ENCODE assay signal across 23 mouse cellular contexts in the genomic region with DNA sequence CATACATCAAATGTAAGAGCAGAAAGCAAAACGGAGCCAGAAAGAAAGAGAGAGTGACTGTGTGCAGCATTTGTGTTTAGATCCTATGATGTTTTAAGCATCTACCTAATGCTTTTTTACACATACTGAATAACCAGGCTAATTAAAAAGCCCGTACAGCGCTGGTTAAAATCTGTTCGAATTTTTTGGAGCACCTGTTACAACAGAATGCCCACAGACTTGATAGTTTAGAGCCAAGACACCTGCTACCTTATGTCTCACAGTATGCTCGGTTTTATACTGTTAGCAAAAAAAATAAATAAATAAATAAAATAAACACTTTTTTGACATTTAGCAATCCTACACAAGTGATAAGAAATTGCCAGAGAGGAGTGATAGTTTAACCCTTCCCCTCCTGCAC.
A peak's percentile ranks its signal among the peaks of the same experiment; 100 is the strongest.
DNase-seq lines count a peak whose midpoint lies in the region; ATAC-seq and TF ChIP-seq lines count a peak whose summit lies in the region.
"Had no signal": no experiment of that assay in that cellular context is flagged by ENCODE, and none has a peak within 500 bp of the region (broad histone marks: within the 10 kb centered on the region; RNA-seq: fewer than 3 reads in every experiment).

No protein-coding gene starts in this region.

- peak; percentile 35 for DNase-seq in layer of hippocampus, adult 11-12 months (ENCODE audit: low spot score)
- DNase-seq in layer of hippocampus, adult 9-10 months (ENCODE audit: low spot score): no peak
- peak; percentile 33 for DNase-seq in brain, adult 2 months (ENCODE audit: low read depth, low spot score)
- peak; percentile 51 for DNase-seq in forebrain, postnatal 0 days
- no peak for DNase-seq in heart, adult 8-10 months (ENCODE audit: low spot score)
- DNase-seq in midbrain, embryonic 10.5 days (ENCODE audit: low spot score): no peak
- DNase-seq: adrenal gland, adult 2 months; adrenal gland, postnatal 14 days; B cell, adult 2 months; cerebellum, adult 9-11 months; embryo, embryonic 11 days; gastrocnemius, postnatal 25 days; heart, adult 18-20 months; heart, postnatal 14 days; heart, postnatal 4 days; kidney, adult 18-20 months had no signal

- no peak overlapping the region for H3K4me3 ChIP-seq in forebrain, embryonic 13.5 days
- H3K4me3 ChIP-seq in forebrain, embryonic 12.5 days (replicated peaks): no peak overlapping the region
- H3K4me3 ChIP-seq in forebrain, postnatal 0 days (ENCODE audit: low read depth, low read length): no peak overlapping the region
- H3K4me3 ChIP-seq in midbrain, embryonic 10.5 days: no peak overlapping the region
- H3K4me3 ChIP-seq: heart, embryonic 10.5 days; heart, embryonic 13.5 days had no signal

- H3K36me3 ChIP-seq in forebrain, embryonic 13.5 days (ENCODE audit: poor library complexity, severe bottlenecking): no peaks in the 10 kb centered on the region
- H3K36me3 ChIP-seq in forebrain, embryonic 12.5 days (replicated peaks): no peaks in the 10 kb centered on the region
- no peaks in the 10 kb centered on the region for H3K36me3 ChIP-seq in forebrain, postnatal 0 days (ENCODE audit: insufficient read depth)
- no peaks in the 10 kb centered on the region for H3K36me3 ChIP-seq in midbrain, embryonic 10.5 days
- H3K36me3 ChIP-seq: heart, embryonic 10.5 days; heart, embryonic 13.5 days had no signal

- H3K4me2 ChIP-seq in forebrain, embryonic 13.5 days: no peak overlapping the region
- H3K4me2 ChIP-seq in forebrain, embryonic 12.5 days: no peak overlapping the region
- no peak overlapping the region for H3K4me2 ChIP-seq in forebrain, postnatal 0 days (ENCODE audit: low read depth)
- H3K4me2 ChIP-seq: heart, embryonic 13.5 days; hindbrain, embryonic 14.5 days had no signal

- H3K4me1 ChIP-seq in forebrain, embryonic 13.5 days: no peaks in the 10 kb centered on the region
- no peaks in the 10 kb centered on the region for H3K4me1 ChIP-seq in forebrain, embryonic 12.5 days
- peaks cover 3% of the 10 kb centered on the region; the same call in 1 of the 2 replicates for H3K4me1 ChIP-seq in forebrain, postnatal 0 days (ENCODE audit: insufficient read depth)
- H3K4me1 ChIP-seq in midbrain, embryonic 10.5 days: 0 out of 2 replicates have a peak, but pooled peaks cover 5% of the 10 kb centered on the region
- H3K4me1 ChIP-seq: heart, embryonic 10.5 days had no signal

- no peaks in the 10 kb centered on the region for H3K9me3 ChIP-seq in forebrain, embryonic 13.5 days (replicated peaks)
- no peaks in the 10 kb centered on the region for H3K9me3 ChIP-seq in forebrain, embryonic 12.5 days
- no peaks in the 10 kb centered on the region for H3K9me3 ChIP-seq in forebrain, postnatal 0 days (ENCODE audit: low read length)
- no peaks in the 10 kb centered on the region for H3K9me3 ChIP-seq in midbrain, embryonic 10.5 days (replicated peaks)
- H3K9me3 ChIP-seq: heart, embryonic 10.5 days; heart, embryonic 13.5 days had no signal

- H3K27me3 ChIP-seq in forebrain, embryonic 13.5 days: no peaks in the 10 kb centered on the region
- no peaks in the 10 kb centered on the region for H3K27me3 ChIP-seq in forebrain, embryonic 12.5 days
- H3K27me3 ChIP-seq in forebrain, postnatal 0 days (ENCODE audit: insufficient read depth, low read length): no peaks in the 10 kb centered on the region
- H3K27me3 ChIP-seq in midbrain, embryonic 10.5 days (ENCODE audit: low read depth, poor library complexity, severe bottlenecking): no peaks in the 10 kb centered on the region
- H3K27me3 ChIP-seq: heart, embryonic 13.5 days had no signal

- no peak overlapping the region for H3K27ac ChIP-seq in forebrain, embryonic 13.5 days
- no peak overlapping the region for H3K27ac ChIP-seq in forebrain, embryonic 12.5 days
- H3K27ac ChIP-seq in forebrain, postnatal 0 days (ENCODE audit: low read depth, low read length): no peak overlapping the region
- H3K27ac ChIP-seq in midbrain, embryonic 10.5 days (replicated peaks): no peak overlapping the region
- H3K27ac ChIP-seq: heart, embryonic 10.5 days; heart, embryonic 13.5 days; hindbrain, embryonic 14.5 days; hindbrain, postnatal 0 days had no signal

- no peak overlapping the region for H3K9ac ChIP-seq in forebrain, embryonic 13.5 days
- H3K9ac ChIP-seq in forebrain, embryonic 12.5 days: no peak overlapping the region
- H3K9ac ChIP-seq in forebrain, postnatal 0 days: no peak overlapping the region
- H3K9ac ChIP-seq: heart, embryonic 13.5 days; hindbrain, embryonic 14.5 days had no signal

- ATAC-seq in forebrain, embryonic 13.5 days: peak; percentile 67; the same call in 1 of the 2 replicates
- ATAC-seq in forebrain, embryonic 12.5 days (ENCODE audit: low FRiP score): no peak
- peak; percentile 29; the same call in 1 of the 2 replicates for ATAC-seq in forebrain, postnatal 0 days
- ATAC-seq: hindbrain, postnatal 0 days; intestine, embryonic 16.5 days had no signal

- 71% methylated on average over 5 of the region's 5 CpGs for WGBS in forebrain, embryonic 13.5 days
- WGBS in forebrain, embryonic 12.5 days: 63% methylated on average over 5 of the region's 5 CpGs
- 46% methylated on average over 5 of the region's 5 CpGs for WGBS in forebrain, postnatal 0 days
- WGBS in midbrain, embryonic 10.5 days: 80% methylated on average over 5 of the region's 5 CpGs

- no peak for TF ChIP-seq CTCF in forebrain, postnatal 0 days (IDR thresholded peaks at IDR 0.05; ENCODE audit: low read depth)

Comparison
In these comparisons a context has a peak if more than half of its experiments do, and no peak if none do; other contexts are left out.
1. DNase-seq: peak in layer of hippocampus, adult 11-12 months (single experiment), brain, adult 2 months (single experiment) and forebrain, postnatal 0 days (single experiment); none in layer of hippocampus, adult 9-10 months (single experiment), heart, adult 8-10 months (single experiment) and midbrain, embryonic 10.5 days (single experiment).